28 mouse cellular contexts compared by ENCODE assay signal in genomic region chr9:111822094-111822493, GRCm38 (mm10).
DNase-seq lines count a peak whose midpoint lies in the region; ATAC-seq and TF ChIP-seq lines count a peak whose summit lies in the region.
"Had no signal": no experiment of that assay in that cellular context is flagged by ENCODE, and none has a peak within 500 bp of the region (broad histone marks: within the 10 kb centered on the region; RNA-seq: fewer than 3 reads in every experiment).

No protein-coding gene starts in this region.

- H3K9ac ChIP-seq in heart, postnatal 0 days (replicated peaks; ENCODE audit: low read depth, low read length), result no peak overlapping the region
- no peak overlapping the region for H3K9ac ChIP-seq in embryonic facial prominence, embryonic 15.5 days
- H3K9ac ChIP-seq: embryonic facial prominence, embryonic 12.5 days; heart, embryonic 13.5 days; hindbrain, embryonic 14.5 days; liver, embryonic 15.5 days; lung, embryonic 15.5 days had no signal

- TF ChIP-seq EP300 in heart, postnatal 0 days (IDR thresholded peaks at IDR 0.05; ENCODE audit: low read depth), result no peak

- H3K4me2 ChIP-seq in heart, postnatal 0 days (ENCODE audit: low read depth, low read length), result no peak overlapping the region
- H3K4me2 ChIP-seq in embryonic facial prominence, embryonic 15.5 days (replicated peaks), result no peak overlapping the region
- H3K4me2 ChIP-seq: embryonic facial prominence, embryonic 12.5 days; heart, embryonic 13.5 days; hindbrain, embryonic 14.5 days; liver, embryonic 15.5 days; lung, embryonic 15.5 days; midbrain, embryonic 11.5 days had no signal

- no peak overlapping the region for H3K4me3 ChIP-seq in heart, postnatal 0 days (ENCODE audit: low read depth, low read length)
- H3K4me3 ChIP-seq in embryonic facial prominence, embryonic 15.5 days (replicated peaks), result no peak overlapping the region
- H3K4me3 ChIP-seq: embryonic facial prominence, embryonic 12.5 days; erythroblast, embryonic 14.5 days; heart, embryonic 13.5 days; liver, embryonic 15.5 days; lung, embryonic 15.5 days had no signal

- intact Hi-C loops in gastrocnemius, postnatal 14 days (cut with DNase I; ENCODE audit: low total_unique reads), result no loop called here
- intact Hi-C loops in heart, postnatal 25 days (cut with DNase I), result no loop called here

- H3K36me3 ChIP-seq in heart, postnatal 0 days (replicated peaks; ENCODE audit: control insufficient read depth, insufficient read depth, low read length), result no peaks in the 10 kb centered on the region
- no peaks in the 10 kb centered on the region for H3K36me3 ChIP-seq in embryonic facial prominence, embryonic 15.5 days
- H3K36me3 ChIP-seq: embryonic facial prominence, embryonic 12.5 days; heart, embryonic 13.5 days; liver, embryonic 15.5 days; lung, embryonic 15.5 days had no signal

- ATAC-seq in heart, postnatal 0 days (ENCODE audit: insufficient read depth, low read depth), result peak; percentile 67
- ATAC-seq in embryonic facial prominence, embryonic 15.5 days (ENCODE audit: insufficient number of reproducible peaks, low FRiP score, low TSS enrichment, low read depth), result peak; percentile 75
- no peak for ATAC-seq in inflammation-experienced regulatory T-cells, adult 6 months
- ATAC-seq: forebrain, embryonic 16.5 days; midbrain, embryonic 16.5 days; Patski had no signal

- no peaks in the 10 kb centered on the region for H3K27me3 ChIP-seq in heart, postnatal 0 days (ENCODE audit: control insufficient read depth, insufficient read depth, low read length)
- H3K27me3 ChIP-seq in embryonic facial prominence, embryonic 15.5 days, result no peaks in the 10 kb centered on the region
- H3K27me3 ChIP-seq: embryonic facial prominence, embryonic 12.5 days; heart, embryonic 13.5 days; liver, embryonic 15.5 days; lung, embryonic 15.5 days; Patski had no signal

- TF ChIP-seq CTCF in heart, postnatal 0 days (IDR thresholded peaks at IDR 0.05; ENCODE audit: low read depth), result no peak

- DNase-seq in gastrocnemius, postnatal 14 days, result peak; percentile 6
- DNase-seq in gastrocnemius, adult 18-20 months (ENCODE audit: low spot score), result no peak
- DNase-seq in heart, postnatal 0 days (ENCODE audit: low spot score), result peak; percentile 5
- DNase-seq in heart, postnatal 25 days (ENCODE audit: low spot score), result no peak
- peak; percentile 30 for DNase-seq in heart, postnatal 4 days
- no peak for DNase-seq in layer of hippocampus, adult 9-10 months (ENCODE audit: low spot score)
- DNase-seq: adrenal gland, postnatal 10 days; cerebellum, adult 11 months; cerebellum, adult 9-10 months; cerebellum, postnatal 36 days; kidney, adult 11 months; kidney, postnatal 14 days; lung, postnatal 36 days; thymus, adult 18-20 months; thymus, postnatal 25 days had no signal

- H3K9me3 ChIP-seq in heart, postnatal 0 days (replicated peaks; ENCODE audit: control insufficient read depth, low read length), result no peaks in the 10 kb centered on the region
- no peaks in the 10 kb centered on the region for H3K9me3 ChIP-seq in embryonic facial prominence, embryonic 15.5 days (replicated peaks)
- H3K9me3 ChIP-seq: embryonic facial prominence, embryonic 12.5 days; heart, embryonic 13.5 days; liver, embryonic 15.5 days; lung, embryonic 15.5 days had no signal

- H3K27ac ChIP-seq in heart, postnatal 0 days (ENCODE audit: low read depth), result no peak overlapping the region
- no peak overlapping the region for H3K27ac ChIP-seq in embryonic facial prominence, embryonic 15.5 days (replicated peaks)
- H3K27ac ChIP-seq: embryonic facial prominence, embryonic 12.5 days; heart, embryonic 13.5 days; hindbrain, embryonic 14.5 days; liver, embryonic 15.5 days; lung, embryonic 15.5 days; stomach, postnatal 0 days had no signal

- 63% methylated on average over 1 of the region's 1 CpGs for WGBS in heart, postnatal 0 days
- 75% methylated on average over 1 of the region's 1 CpGs for WGBS in embryonic facial prominence, embryonic 15.5 days

- H3K4me1 ChIP-seq in heart, postnatal 0 days (ENCODE audit: control insufficient read depth, insufficient read depth), result no peaks in the 10 kb centered on the region
- no peaks in the 10 kb centered on the region for H3K4me1 ChIP-seq in embryonic facial prominence, embryonic 15.5 days
- H3K4me1 ChIP-seq: embryonic facial prominence, embryonic 12.5 days; heart, embryonic 13.5 days; liver, embryonic 15.5 days; lung, embryonic 15.5 days had no signal

Comparison
In these comparisons a context has a peak if more than half of its experiments do, and no peak if none do; other contexts are left out.
1. DNase-seq: peak in gastrocnemius, postnatal 14 days (single experiment), heart, postnatal 0 days (single experiment) and heart, postnatal 4 days (single experiment); none in gastrocnemius, adult 18-20 months (single experiment), heart, postnatal 25 days (single experiment) and layer of hippocampus, adult 9-10 months (single experiment).